Mouse (Mus musculus) heart, embryonic 10.5 days (tissue): ENCODE results near the gene Tbc1d4. TPM values are rescaled to one million over a fixed set of nuclear protein-coding genes. Genes with fewer than 3 reads are reported as not detected.

ENCODE experiments used
- DNase-seq: peaks from one replicate; pipeline ENCODE4 v3.0.0-alpha.2; 2017; ENCODE audit warnings: low spot score
- H3K27ac ChIP-seq: fragments of 300-500 bp; sonication (generic); 2 replicates; pipeline ENCODE4 v1.5.1; 2016; ENCODE audit warnings: mild to moderate bottlenecking
- H3K27me3 ChIP-seq: fragments of 300-500 bp; sonication (generic); 2 replicates; pipeline ENCODE4 v1.6.1; 2016; ENCODE audit warnings: mild to moderate bottlenecking; ENCODE audit not compliant: poor library complexity, insufficient read depth, severe bottlenecking
- H3K36me3 ChIP-seq: fragments of 300-500 bp; sonication (generic); 2 replicates; pipeline ENCODE4 v1.6.1; 2016; ENCODE audit warnings: mild to moderate bottlenecking, moderate library complexity
- H3K4me1 ChIP-seq: fragments of 300-500 bp; sonication (generic); 2 replicates; pipeline ENCODE4 v1.6.1; 2016; ENCODE audit warnings: mild to moderate bottlenecking
- H3K4me3 ChIP-seq: fragments of 300-500 bp; sonication (generic); 2 replicates; pipeline ENCODE4 v1.5.1; 2016; ENCODE audit warnings: mild to moderate bottlenecking, moderate library complexity
- H3K9me3 ChIP-seq: fragments of 300-500 bp; sonication (generic); 2 replicates; pipeline ENCODE4 v1.6.1; 2016; ENCODE audit warnings: mild to moderate bottlenecking, moderate library complexity
- WGBS: fragments of 180-500 bp; shearing (Covaris S2); methylation state at CpG from one replicate; pipeline ENCODE4 v1.1.7; 2016; 5-methylcytosine and 5-hydroxymethylcytosine counted together
- polyA plus RNA-seq: library from polyadenylated mRNA; unstranded; fragments of >200 nt; fragmentation: Nextera tagmentation; extraction: Ambion mirVana; gene quantifications from 2 replicates; pipeline ENCODE4 v1.2.1, GENCODE M21; 2016

Gene Tbc1d4
- polyA plus RNA-seq, 1 experiment from 2014 or later, result 13.7 TPM

DNA sequence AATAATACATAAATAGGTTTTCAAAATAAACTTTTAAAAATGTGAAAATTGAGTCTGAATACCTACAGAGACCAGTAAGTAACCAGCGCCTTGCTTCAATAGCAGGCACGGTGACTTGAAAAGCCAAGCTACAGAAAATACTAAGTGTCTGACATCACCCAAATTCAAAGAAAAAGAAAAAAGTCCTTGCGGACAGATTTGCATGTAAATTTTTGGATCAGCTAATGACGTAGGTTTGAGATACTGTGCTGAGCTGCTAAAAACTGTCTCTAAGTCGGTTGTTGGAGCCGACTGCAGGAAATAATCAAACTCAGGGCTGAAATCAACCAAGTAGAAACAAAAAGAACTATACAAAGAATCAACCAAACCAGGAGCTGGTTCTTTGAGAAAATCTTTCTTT, 107.1 kb downstream of the Tbc1d4 start:
- Histone ChIP-seq H3K9me3 (no peaks in the 10 kb centered on the region), H3K27ac (no peak overlapping the region), H3K4me3 (no peak overlapping the region), H3K27me3 (no peaks in the 10 kb centered on the region), H3K4me1 (no peaks in the 10 kb centered on the region), H3K36me3 (peaks cover 4% of the 10 kb centered on the region; the same call in 1 of the 2 replicates)
- no peak for DNase-seq
- 91% methylated on average over 6 of the region's 6 CpGs for WGBS

DNA sequence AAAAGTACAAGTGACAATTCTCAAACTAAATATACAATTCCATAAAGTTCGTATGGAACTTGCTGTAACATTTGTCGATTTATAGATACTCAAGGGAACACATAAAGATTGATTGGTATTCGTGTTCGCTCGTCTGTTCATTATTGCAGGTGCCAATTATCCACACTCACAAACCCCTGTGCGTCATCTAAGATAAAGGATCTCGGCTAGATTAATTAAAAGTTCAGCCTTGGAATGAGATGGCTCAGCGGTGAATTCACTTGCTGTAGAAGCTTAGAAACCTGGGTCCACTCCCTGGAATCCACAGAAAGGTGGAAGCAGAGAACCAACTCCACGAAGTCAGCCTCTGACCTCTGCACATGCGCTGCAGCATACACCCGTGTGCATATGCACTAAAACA, 107.5 kb downstream of the Tbc1d4 start:
- Histone ChIP-seq H3K36me3 (peaks cover 4% of the 10 kb centered on the region; the same call in 1 of the 2 replicates), H3K9me3 (no peaks in the 10 kb centered on the region), H3K27ac (no peak overlapping the region), H3K27me3 (no peaks in the 10 kb centered on the region), H3K4me1 (no peaks in the 10 kb centered on the region), H3K4me3 (no peak overlapping the region)
- DNase-seq, result no peak
- 88% methylated on average over 11 of the region's 11 CpGs for WGBS

DNA sequence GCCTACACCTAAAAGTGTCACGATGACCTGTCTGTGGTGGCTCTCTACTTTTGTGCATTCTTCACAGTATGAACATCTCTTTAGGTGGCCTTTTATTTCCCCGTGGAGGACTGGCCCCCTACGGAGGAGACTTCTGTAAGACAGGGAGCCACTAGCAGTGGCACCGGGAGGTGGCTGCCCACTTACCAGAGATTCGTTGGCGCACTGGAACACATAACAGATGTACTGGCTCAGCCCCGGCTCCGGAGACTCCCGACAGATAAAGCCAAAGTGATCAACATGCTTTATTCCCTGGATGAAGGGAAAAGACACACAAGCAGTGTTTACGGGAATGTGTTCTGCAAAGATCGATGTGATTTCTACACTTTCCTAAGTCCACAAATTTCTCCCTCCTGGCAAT, 108.2 kb downstream of the Tbc1d4 start:
- peaks cover 4% of the 10 kb centered on the region; the same call in 1 of the 2 replicates for H3K36me3 ChIP-seq
- H3K4me1 ChIP-seq, result no peaks in the 10 kb centered on the region
- H3K4me3 ChIP-seq, result no peak overlapping the region
- 80% methylated on average over 11 of the region's 11 CpGs for WGBS
- H3K9me3 ChIP-seq, result no peaks in the 10 kb centered on the region
- H3K27ac ChIP-seq, result no peak overlapping the region
- no peaks in the 10 kb centered on the region for H3K27me3 ChIP-seq
- DNase-seq, result no peak

DNA sequence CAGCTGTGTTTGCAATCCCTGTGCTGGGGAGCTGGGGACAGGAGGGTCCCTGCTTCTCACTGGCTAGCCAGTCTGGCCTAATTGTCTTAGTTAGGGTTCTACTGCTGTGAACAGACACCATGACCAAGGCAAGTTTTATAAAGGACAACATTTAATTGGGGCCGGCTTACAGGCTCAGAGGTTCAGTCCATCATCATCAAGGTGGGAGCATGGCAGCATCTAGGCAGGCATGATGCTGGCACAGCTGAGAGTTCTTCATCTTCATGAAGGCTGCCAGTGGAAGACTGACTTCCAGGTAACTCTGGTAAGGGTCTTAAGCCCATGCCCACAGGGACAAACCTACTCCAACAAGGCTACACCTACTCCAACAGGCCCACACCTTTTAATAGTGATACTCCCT, 109.2 kb downstream of the Tbc1d4 start:
- Histone ChIP-seq H3K27ac (no peak overlapping the region), H3K36me3 (peaks cover 4% of the 10 kb centered on the region; the same call in 1 of the 2 replicates), H3K4me1 (no peaks in the 10 kb centered on the region), H3K4me3 (no peak overlapping the region), H3K9me3 (no peaks in the 10 kb centered on the region), H3K27me3 (no peaks in the 10 kb centered on the region)
- no peak for DNase-seq
- 89% methylated on average over 1 of the region's 1 CpGs for WGBS

DNA sequence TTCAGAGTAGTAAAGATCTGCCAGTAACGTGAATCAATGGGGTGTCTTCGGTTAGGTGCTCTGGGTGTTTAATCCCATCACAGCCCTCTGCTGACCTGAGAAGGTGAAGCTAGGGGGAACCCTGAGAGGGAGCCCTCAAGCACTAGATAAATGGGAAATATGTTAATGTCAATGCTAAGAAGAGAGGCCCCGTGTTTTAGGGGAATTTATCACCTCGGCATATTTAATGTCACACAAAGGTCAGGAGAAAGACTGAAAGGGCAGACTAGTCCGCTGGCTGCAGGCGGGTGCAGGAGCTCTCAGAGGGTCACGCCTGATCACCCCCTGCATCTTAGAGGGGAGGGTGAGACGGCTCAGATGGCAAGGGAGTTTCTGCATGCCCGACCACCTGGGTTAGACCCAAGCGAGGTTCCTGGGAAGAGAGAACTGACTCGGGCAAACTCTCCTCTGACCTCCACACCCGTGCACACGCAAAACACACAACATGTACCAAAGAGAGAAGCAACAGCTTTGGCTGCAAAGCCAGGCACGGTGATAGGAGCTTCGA, 120.7 kb downstream of the Tbc1d4 start:
- Histone ChIP-seq H3K36me3 (peaks cover 4% of the 10 kb centered on the region; the same call in 1 of the 2 replicates), H3K4me1 (peaks cover 8% of the 10 kb centered on the region; the same call in 1 of the 2 replicates), H3K4me3 (no peak overlapping the region), H3K9me3 (no peaks in the 10 kb centered on the region), H3K27ac (no peak overlapping the region), H3K27me3 (no peaks in the 10 kb centered on the region)
- WGBS, result 65% methylated on average over 15 of the region's 15 CpGs
- DNase-seq, result no peak

DNA sequence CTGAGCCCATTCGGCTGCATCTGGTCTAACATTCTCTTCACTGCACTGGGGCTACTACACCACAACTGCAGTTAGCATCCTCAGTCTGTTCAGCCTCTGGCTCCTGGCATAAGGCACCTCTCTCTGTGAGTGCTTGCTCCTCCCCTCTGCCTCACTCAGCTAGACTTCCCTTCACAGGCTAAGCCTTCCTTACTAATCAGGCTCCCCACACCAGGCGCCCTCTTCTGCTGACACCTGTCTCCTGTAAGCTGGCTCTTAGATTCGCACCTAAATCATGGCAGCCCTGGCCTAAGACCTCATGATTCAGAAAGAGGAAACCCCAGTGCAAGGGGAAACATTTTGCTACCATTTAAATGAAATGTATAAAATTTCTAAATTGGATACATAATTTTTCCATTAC, 122.4 kb downstream of the Tbc1d4 start:
- WGBS, result 56% methylated on average over 3 of the region's 3 CpGs
- Histone ChIP-seq H3K27ac (no peak overlapping the region), H3K27me3 (no peaks in the 10 kb centered on the region), H3K36me3 (peaks cover 4% of the 10 kb centered on the region; the same call in 1 of the 2 replicates), H3K4me1 (peaks cover 14% of the 10 kb centered on the region; the same call in 1 of the 2 replicates), H3K9me3 (no peaks in the 10 kb centered on the region), H3K4me3 (no peak overlapping the region)
- no peak for DNase-seq

DNA sequence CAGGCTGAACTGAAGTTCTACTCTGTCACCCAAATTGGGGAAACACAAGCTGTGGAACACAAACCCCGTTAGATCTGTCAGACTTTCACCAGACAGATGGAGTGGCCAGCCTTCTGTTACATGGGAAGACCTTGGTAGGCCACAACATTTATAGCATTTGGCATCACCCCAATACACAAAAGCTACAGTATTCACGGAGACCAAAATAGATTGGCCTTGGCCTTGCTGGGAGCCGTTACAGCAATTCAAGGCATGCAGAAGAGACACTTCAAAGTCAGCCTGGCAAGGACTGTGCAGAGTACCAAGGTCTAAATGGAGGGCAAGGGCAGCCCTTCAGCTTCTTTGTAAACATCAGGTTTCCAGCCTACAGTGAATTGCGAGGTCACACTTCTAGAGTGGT, 125.8 kb downstream of the Tbc1d4 start:
- Histone ChIP-seq H3K27me3 (no peaks in the 10 kb centered on the region), H3K4me1 (peaks cover 18% of the 10 kb centered on the region; the same call in 1 of the 2 replicates), H3K9me3 (no peaks in the 10 kb centered on the region), H3K36me3 (peaks cover 4% of the 10 kb centered on the region; the same call in 1 of the 2 replicates), H3K4me3 (no peak overlapping the region), H3K27ac (peak overlapping the region; percentile 69; the same call in 1 of the 2 replicates)
- WGBS, result 50% methylated on average over 4 of the region's 4 CpGs
- no peak for DNase-seq

DNA sequence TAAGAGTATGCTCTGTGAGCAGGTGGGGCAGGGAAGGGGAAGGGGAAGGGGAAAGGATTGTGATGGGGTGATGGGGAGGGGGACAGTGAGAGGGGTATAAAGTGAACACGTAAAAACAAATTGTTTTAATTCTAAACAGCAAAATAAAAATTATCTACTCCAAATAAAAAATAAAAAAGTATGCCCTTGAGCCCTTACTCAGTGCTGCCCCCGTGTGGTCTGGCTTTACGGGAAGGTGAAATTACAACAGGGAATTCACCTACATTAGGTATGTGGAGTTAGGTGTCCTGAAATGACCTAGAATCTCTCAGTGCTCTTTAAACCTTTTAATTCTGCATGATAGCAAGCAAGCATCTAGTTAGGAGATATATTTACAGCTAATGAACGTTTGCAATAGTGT, 126.7 kb downstream of the Tbc1d4 start:
- Histone ChIP-seq H3K27ac (no peak overlapping the region), H3K27me3 (no peaks in the 10 kb centered on the region), H3K4me1 (peaks cover 21% of the 10 kb centered on the region; the same call in 1 of the 2 replicates), H3K36me3 (peaks cover 10% of the 10 kb centered on the region; the same call in 1 of the 2 replicates), H3K4me3 (no peak overlapping the region), H3K9me3 (no peaks in the 10 kb centered on the region)
- WGBS, result 33% methylated on average over 4 of the region's 4 CpGs
- no peak for DNase-seq

DNA sequence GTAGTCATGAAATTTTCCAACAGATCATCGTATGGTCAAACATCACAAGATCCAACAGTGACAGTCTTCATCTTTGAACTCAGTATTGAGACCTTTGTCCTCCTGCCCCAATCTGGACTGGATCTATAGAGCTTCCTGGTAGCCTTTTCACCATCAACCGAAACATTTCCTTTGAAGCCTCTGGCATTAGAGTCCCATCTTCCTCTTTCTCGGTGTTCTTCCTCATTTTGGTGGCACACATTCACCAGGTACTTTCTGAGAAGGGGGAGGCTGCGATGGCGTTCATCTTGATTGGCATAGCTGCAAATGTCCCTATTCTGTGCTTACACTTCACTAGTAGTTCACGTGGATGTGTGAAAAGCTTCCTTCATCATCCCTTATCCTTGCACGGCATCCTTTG, 127.8 kb downstream of the Tbc1d4 start:
- no peak overlapping the region for H3K27ac ChIP-seq
- no peaks in the 10 kb centered on the region for H3K27me3 ChIP-seq
- 83% methylated on average over 7 of the region's 7 CpGs for WGBS
- peaks cover 17% of the 10 kb centered on the region; the same call in 1 of the 2 replicates for H3K36me3 ChIP-seq
- H3K4me1 ChIP-seq, result peaks cover 23% of the 10 kb centered on the region; the same call in 1 of the 2 replicates
- DNase-seq, result no peak
- no peaks in the 10 kb centered on the region for H3K9me3 ChIP-seq
- H3K4me3 ChIP-seq, result no peak overlapping the region

DNA sequence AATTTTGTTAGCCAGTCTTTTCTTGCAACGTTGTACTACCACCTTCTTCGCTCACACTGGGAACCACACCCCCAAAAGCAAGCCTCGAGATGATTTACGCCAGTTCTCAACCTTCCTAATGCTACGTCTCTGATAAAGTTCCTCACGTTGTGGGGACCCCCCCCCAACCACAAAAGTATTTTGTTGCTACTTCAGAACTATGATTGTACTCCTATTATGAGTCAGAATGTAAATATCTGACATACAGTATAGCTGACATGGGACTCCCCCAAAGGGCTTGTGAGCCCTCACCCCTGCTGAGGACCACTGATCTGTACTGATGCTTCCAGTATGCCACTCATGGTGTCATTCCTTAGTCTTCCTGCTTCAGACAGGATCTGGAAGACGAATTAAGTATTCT, 128.4 kb downstream of the Tbc1d4 start:
- Histone ChIP-seq H3K27me3 (no peaks in the 10 kb centered on the region), H3K4me1 (peaks cover 23% of the 10 kb centered on the region; the same call in 1 of the 2 replicates), H3K4me3 (no peak overlapping the region), H3K9me3 (no peaks in the 10 kb centered on the region), H3K36me3 (peaks cover 17% of the 10 kb centered on the region; the same call in 1 of the 2 replicates), H3K27ac (no peak overlapping the region)
- no peak for DNase-seq
- WGBS, result 86% methylated on average over 7 of the region's 7 CpGs

DNA sequence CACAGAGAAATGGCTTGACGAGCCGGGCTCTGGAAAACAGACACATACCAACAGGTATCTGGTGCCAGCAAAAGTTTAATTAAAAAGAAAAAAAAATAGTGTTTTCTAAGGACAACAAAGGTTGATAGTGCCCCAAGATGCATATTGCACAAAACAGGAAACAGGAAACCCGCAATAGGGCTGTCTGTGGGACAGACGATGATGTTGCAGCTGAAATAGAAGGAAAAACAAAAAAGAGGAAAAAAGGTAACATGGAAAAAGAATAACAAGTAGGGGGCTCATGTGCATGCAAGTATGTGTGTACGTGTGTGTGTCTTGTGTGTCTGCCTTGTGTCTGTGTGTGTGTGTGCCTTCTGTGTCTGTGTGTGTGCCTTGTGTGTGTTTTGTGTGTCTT, 131.2 kb downstream of the Tbc1d4 start:
- peaks cover 13% of the 10 kb centered on the region; the same call in 1 of the 2 replicates for H3K4me1 ChIP-seq
- DNase-seq, result no peak
- no peaks in the 10 kb centered on the region for H3K9me3 ChIP-seq
- peaks cover 27% of the 10 kb centered on the region; the same call in 1 of the 2 replicates for H3K36me3 ChIP-seq
- H3K27me3 ChIP-seq, result no peaks in the 10 kb centered on the region
- H3K27ac ChIP-seq, result no peak overlapping the region
- WGBS, result 75% methylated on average over 5 of the region's 5 CpGs
- no peak overlapping the region for H3K4me3 ChIP-seq

DNA sequence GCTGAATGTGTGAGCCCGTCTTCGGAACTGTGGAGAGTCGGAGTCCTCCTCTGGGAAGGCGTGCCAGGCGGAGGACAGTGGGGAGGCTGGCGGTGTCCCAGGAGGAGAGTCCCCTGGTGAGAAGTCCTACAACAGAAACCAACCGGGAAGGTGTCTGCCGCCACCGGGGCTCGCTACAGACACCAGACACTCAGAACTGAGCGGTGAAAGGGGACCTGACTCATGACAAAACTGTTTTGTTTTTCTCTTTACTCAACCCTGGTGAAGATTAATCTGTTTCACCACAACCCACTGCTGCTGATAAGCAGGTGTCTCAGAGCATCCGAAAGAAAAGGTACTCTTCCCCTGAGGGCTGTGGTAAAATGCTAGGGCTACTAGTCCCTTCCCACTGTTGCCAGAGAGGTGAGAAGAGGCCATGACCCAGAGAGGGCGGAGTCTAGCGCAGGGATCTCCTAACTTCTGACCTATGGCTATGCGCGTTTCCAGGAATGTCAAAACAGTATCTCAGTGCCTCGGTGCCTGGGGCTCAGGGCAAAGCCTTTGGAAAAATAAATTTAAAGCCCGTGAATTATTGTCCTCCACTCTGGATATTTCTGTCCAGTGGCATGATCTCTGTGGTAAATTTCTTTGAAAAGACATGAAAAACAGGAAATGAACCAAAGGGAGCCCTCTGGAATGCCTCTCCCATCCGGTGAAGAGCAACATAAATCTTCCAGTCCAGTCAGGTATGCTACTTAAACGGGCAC, 131.7 kb downstream of the Tbc1d4 start:
- no peaks in the 10 kb centered on the region for H3K27me3 ChIP-seq
- H3K27ac ChIP-seq, result peak overlapping the region; percentile 47; the same call in 1 of the 2 replicates
- no peak overlapping the region for H3K4me3 ChIP-seq
- 66% methylated on average over 20 of the region's 20 CpGs for WGBS
- H3K36me3 ChIP-seq, result peaks cover 27% of the 10 kb centered on the region; the same call in 1 of the 2 replicates
- DNase-seq, result no peak
- no peaks in the 10 kb centered on the region for H3K9me3 ChIP-seq
- peaks cover 12% of the 10 kb centered on the region; the same call in 1 of the 2 replicates for H3K4me1 ChIP-seq

DNA sequence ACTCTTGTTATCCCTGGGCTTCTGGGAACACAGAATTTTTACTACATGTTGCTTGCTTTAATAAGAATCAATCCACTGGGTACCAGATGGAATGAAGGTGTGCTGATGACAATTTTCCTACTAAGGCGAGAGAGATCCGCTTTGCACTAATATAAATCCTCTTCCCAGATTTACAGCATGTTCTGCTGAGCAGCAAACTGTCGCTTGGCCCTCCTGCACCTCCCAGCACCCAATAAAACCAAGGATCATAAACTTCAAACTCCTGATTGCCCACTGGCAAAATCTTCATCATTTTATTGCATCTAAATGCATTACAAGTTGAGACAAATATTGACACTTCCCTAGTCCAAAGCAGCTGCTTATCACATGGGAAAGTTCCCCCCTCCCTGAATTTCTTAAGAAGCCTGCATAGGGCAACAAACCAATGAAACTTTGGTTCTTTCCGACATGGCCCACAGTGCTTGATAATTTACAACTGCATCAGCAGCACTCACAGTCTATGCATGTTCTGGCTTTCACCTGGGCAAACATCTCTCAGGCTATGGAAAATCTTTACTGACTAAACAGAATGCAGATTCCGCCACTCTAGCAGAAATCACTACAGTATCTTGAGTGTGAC, 139.4 kb downstream of the Tbc1d4 start:
- no peak for DNase-seq
- 78% methylated on average over 5 of the region's 5 CpGs for WGBS

More for the DNA sequence above, 139.4 kb downstream of the Tbc1d4 start:
- H3K36me3 ChIP-seq, result peaks cover 9% of the 10 kb centered on the region; the same call in 1 of the 2 replicates
- H3K4me3 ChIP-seq, result no peak overlapping the region
- H3K27me3 ChIP-seq, result no peaks in the 10 kb centered on the region
- H3K4me1 ChIP-seq, result no peaks in the 10 kb centered on the region
- H3K27ac ChIP-seq, result no peak overlapping the region
- no peaks in the 10 kb centered on the region for H3K9me3 ChIP-seq
